Mouse (Mus musculus) heart, postnatal 0 days (tissue): Measurements from ENCODE around the gene Vmn2r88.

Source experiments
- CTCF ChIP-seq: IDR thresholded peaks from 2 replicates; pipeline ENCODE4 v1.5.1; 2016; ENCODE audit warnings: antibody characterized with exemption, control low read depth, low read depth
- EP300 ChIP-seq: IDR thresholded peaks from 2 replicates; pipeline ENCODE4 v1.6.1; 2016; ENCODE audit warnings: antibody characterized with exemption, low read depth

GRCm38 (mm10) chr14:51388222-51388621 lies 22.4 kb upstream of the Vmn2r88 start:
- TF ChIP-seq CTCF = no peak
- TF ChIP-seq EP300 = no peak
